In the genomic region with DNA sequence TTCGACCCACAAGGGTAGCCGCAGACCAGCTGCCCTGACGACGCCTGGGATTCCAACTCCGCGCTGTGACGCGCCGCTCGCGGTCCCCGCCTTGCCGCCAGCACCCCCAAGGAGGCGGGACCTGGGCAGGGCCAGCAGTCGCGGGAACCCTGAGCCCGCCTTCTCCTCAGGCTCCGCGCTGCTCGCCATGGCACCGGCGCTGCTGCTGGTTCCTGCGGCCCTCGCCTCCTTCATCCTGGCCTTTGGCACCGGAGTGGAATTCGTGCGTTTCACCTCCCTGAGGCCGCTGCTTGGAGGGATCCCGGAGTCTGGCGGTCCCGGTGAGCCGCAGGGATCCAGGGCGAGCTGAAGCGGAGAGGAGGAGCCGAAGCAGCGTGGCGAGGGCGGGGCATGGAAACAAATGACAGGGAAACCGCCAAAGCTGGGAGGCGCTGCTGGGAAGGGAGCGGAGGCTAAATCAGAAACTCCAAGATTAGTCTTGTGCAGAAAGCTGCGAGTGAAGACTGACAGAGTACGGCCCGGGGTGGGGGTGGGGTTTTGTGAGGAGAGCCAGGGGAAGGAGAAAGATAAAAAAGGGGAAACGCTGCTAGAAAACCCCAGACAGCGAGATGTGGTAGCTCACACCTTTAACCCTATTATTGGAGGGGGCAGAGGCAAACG, we compare ENCODE assay signal across 8 mouse cellular contexts. TPM values are rescaled to one million over a fixed set of nuclear protein-coding genes. Genes with fewer than 3 reads are reported as not detected.
A peak's percentile ranks its signal among the peaks of the same experiment; 100 is the strongest.
DNase-seq lines count a peak whose midpoint lies in the region; ATAC-seq and TF ChIP-seq lines count a peak whose summit lies in the region.

A gene (plus strand): TSS at position 121 of the 660 bp plus-strand sequence.

- no peaks in the 10 kb centered on the region for H3K4me1 ChIP-seq in intestine, postnatal 0 days (replicated peaks; ENCODE audit: control insufficient read depth, insufficient read depth, low read length)
- H3K4me1 ChIP-seq in limb, embryonic 13.5 days = peaks cover 20% of the 10 kb centered on the region
- H3K4me1 ChIP-seq in midbrain, embryonic 15.5 days = peaks cover 22% of the 10 kb centered on the region
- peaks cover 3% of the 10 kb centered on the region; the same call in 1 of the 2 replicates for H3K4me1 ChIP-seq in spleen, adult 2 months (ENCODE audit: control insufficient read depth, insufficient read depth, insufficient read length)

- peak; percentile 90 for ATAC-seq in intestine, postnatal 0 days
- ATAC-seq in limb, embryonic 13.5 days (ENCODE audit: low FRiP score, low read depth) = peak; percentile 92
- ATAC-seq in midbrain, embryonic 15.5 days (replicated peaks) = peak; percentile 93

- no peaks in the 10 kb centered on the region for H3K27me3 ChIP-seq in intestine, postnatal 0 days (replicated peaks; ENCODE audit: control insufficient read depth, insufficient read depth, low read length)
- no peaks in the 10 kb centered on the region for H3K27me3 ChIP-seq in limb, embryonic 13.5 days
- no peaks in the 10 kb centered on the region for H3K27me3 ChIP-seq in midbrain, embryonic 15.5 days (replicated peaks)
- H3K27me3 ChIP-seq in spleen, adult 2 months (ENCODE audit: control insufficient read depth, insufficient read depth, low read length) = no peaks in the 10 kb centered on the region

- H3K9ac ChIP-seq in intestine, postnatal 0 days (ENCODE audit: low read depth, low read length) = peak within 1 kb of the TSS; percentile 53
- peak within 1 kb of the TSS; percentile 81 for H3K9ac ChIP-seq in limb, embryonic 13.5 days
- H3K9ac ChIP-seq in midbrain, embryonic 15.5 days = peak within 1 kb of the TSS; percentile 89

- under 1% methylated on average over 47 of the region's 47 CpGs for WGBS in intestine, postnatal 0 days
- under 1% methylated on average over 47 of the region's 47 CpGs for WGBS in limb, embryonic 13.5 days
- WGBS in midbrain, embryonic 15.5 days = under 1% methylated on average over 47 of the region's 47 CpGs
- under 1% methylated on average over 47 of the region's 47 CpGs for WGBS in spleen, adult 2 months

- no peaks in the 10 kb centered on the region for H3K9me3 ChIP-seq in intestine, postnatal 0 days (ENCODE audit: control insufficient read depth)
- no peaks in the 10 kb centered on the region for H3K9me3 ChIP-seq in limb, embryonic 13.5 days
- no peaks in the 10 kb centered on the region for H3K9me3 ChIP-seq in midbrain, embryonic 15.5 days

- peak; percentile 74 for TF ChIP-seq CTCF in intestine, postnatal 0 days (IDR thresholded peaks at IDR 0.05; ENCODE audit: low read depth)
- TF ChIP-seq CTCF in spleen, adult 2 months (IDR thresholded peaks at IDR 0.05; ENCODE audit: extremely low read depth, insufficient read depth, insufficient read length, insufficient replicate concordance) = no peak

- peaks cover 9% of the 10 kb centered on the region; the same call in 1 of the 2 replicates for H3K36me3 ChIP-seq in intestine, postnatal 0 days (ENCODE audit: control insufficient read depth, insufficient read depth)
- peaks cover 23% of the 10 kb centered on the region for H3K36me3 ChIP-seq in limb, embryonic 13.5 days
- peaks cover 10% of the 10 kb centered on the region for H3K36me3 ChIP-seq in midbrain, embryonic 15.5 days (replicated peaks)
- H3K36me3 ChIP-seq in spleen, adult 2 months (ENCODE audit: control insufficient read depth, insufficient read depth, low read length) = 0 out of 2 replicates have a peak, but pooled peaks cover 4% of the 10 kb centered on the region

- peak within 1 kb of the TSS; percentile 81 for H3K4me2 ChIP-seq in intestine, postnatal 0 days (replicated peaks; ENCODE audit: low read depth)
- H3K4me2 ChIP-seq in limb, embryonic 13.5 days (replicated peaks) = peak within 1 kb of the TSS; percentile 73
- peak within 1 kb of the TSS; percentile 58 for H3K4me2 ChIP-seq in midbrain, embryonic 15.5 days

- H3K4me3 ChIP-seq in intestine, postnatal 0 days (ENCODE audit: low read depth, low read length) = peak within 1 kb of the TSS; percentile 73
- peak within 1 kb of the TSS; percentile 75 for H3K4me3 ChIP-seq in limb, embryonic 13.5 days
- H3K4me3 ChIP-seq in midbrain, embryonic 15.5 days = peak within 1 kb of the TSS; percentile 86
- peak within 1 kb of the TSS; percentile 78 for H3K4me3 ChIP-seq in spleen, adult 2 months (ENCODE audit: extremely low read depth, insufficient read depth, insufficient read length)

- peak within 1 kb of the TSS; percentile 50; the same call in 1 of the 2 replicates for H3K27ac ChIP-seq in intestine, postnatal 0 days (ENCODE audit: low read depth, low read length)
- peak within 1 kb of the TSS; percentile 92 for H3K27ac ChIP-seq in limb, embryonic 13.5 days
- peak within 1 kb of the TSS; percentile 97 for H3K27ac ChIP-seq in midbrain, embryonic 15.5 days
- H3K27ac ChIP-seq in spleen, adult 2 months (ENCODE audit: insufficient read depth, low read length) = peak within 1 kb of the TSS; percentile 53

- DNase-seq in layer of hippocampus, adult 11-12 months (ENCODE audit: low spot score) = peak; percentile 85
- no peak for DNase-seq in layer of hippocampus, adult 9-10 months (ENCODE audit: low spot score)
- peak; percentile 94 for DNase-seq in embryo, embryonic 9.5 days (ENCODE audit: extremely low spot score)
- peak; percentile 79 to 92 for DNase-seq in gastrocnemius, postnatal 4 days (ENCODE audit: low spot score in 2 of 2)
- DNase-seq in spleen, adult 2 months (ENCODE audit: low read depth in 1 of 2, low spot score in 2 of 2) = peak in 1 of 2 experiments; percentile 81

- peak; percentile 15; the same call in 1 of the 2 replicates for TF ChIP-seq POLR2A in spleen, adult 2 months (IDR thresholded peaks at IDR 0.05; ENCODE audit: low read depth, low read length)

RNA-seq across cellular contexts. Expression of the gene that starts here (rescaled TPM):
- 10 to 100 TPM; 20.8 to 26.4 TPM for total RNA-seq in gastrocnemius, postnatal 4 days (2021)
- polyA plus RNA-seq in intestine, postnatal 0 days (2015; fragmentation: Nextera tagmentation; extraction: Ambion mirVana) = 19.8 and 20.6 TPM in 2 replicates
- 54.9 and 55.1 TPM in 2 replicates for polyA plus RNA-seq in limb, embryonic 13.5 days (2015; fragmentation: Nextera tagmentation; extraction: Ambion mirVana)
- 18.6 and 18.9 TPM in 2 replicates for polyA plus RNA-seq in midbrain, embryonic 15.5 days (2015; fragmentation: Nextera tagmentation; extraction: Ambion mirVana)
- 58.5 and 84.2 TPM in 2 replicates for polyA plus RNA-seq in spleen, adult 2 months (2012; rRNA removed)
